In genomic region chr2:178221003-178221402, GRCm38 (mm10) we compare ENCODE assay signal across 12 mouse cellular contexts.
DNase-seq lines count a peak whose midpoint lies in the region; ATAC-seq and TF ChIP-seq lines count a peak whose summit lies in the region.
"Had no signal": no experiment of that assay in that cellular context is flagged by ENCODE, and none has a peak within 500 bp of the region (broad histone marks: within the 10 kb centered on the region; RNA-seq: fewer than 3 reads in every experiment).

No protein-coding gene starts in this region.

- H3K9ac ChIP-seq in liver, embryonic 12.5 days, result no peak overlapping the region
- no peak overlapping the region for H3K9ac ChIP-seq in liver, postnatal 0 days (replicated peaks)
- H3K9ac ChIP-seq in embryonic facial prominence, embryonic 15.5 days, result no peak overlapping the region
- H3K9ac ChIP-seq in hindbrain, embryonic 15.5 days, result no peak overlapping the region
- no peak overlapping the region for H3K9ac ChIP-seq in midbrain, postnatal 0 days (replicated peaks; ENCODE audit: low read length, poor library complexity, severe bottlenecking)
- H3K9ac ChIP-seq: liver, embryonic 14.5 days had no signal

- intact Hi-C loops in heart, postnatal 36 days (cut with DNase I), result no loop called here

- no peaks in the 10 kb centered on the region for H3K36me3 ChIP-seq in liver, embryonic 12.5 days
- H3K36me3 ChIP-seq in liver, postnatal 0 days (replicated peaks; ENCODE audit: insufficient read depth, low read length), result no peaks in the 10 kb centered on the region
- no peaks in the 10 kb centered on the region for H3K36me3 ChIP-seq in embryonic facial prominence, embryonic 15.5 days
- H3K36me3 ChIP-seq in hindbrain, embryonic 15.5 days, result no peaks in the 10 kb centered on the region
- no peaks in the 10 kb centered on the region for H3K36me3 ChIP-seq in midbrain, postnatal 0 days (ENCODE audit: insufficient read depth, low read length)

- no peak overlapping the region for H3K27ac ChIP-seq in liver, embryonic 12.5 days
- H3K27ac ChIP-seq in liver, postnatal 0 days (ENCODE audit: low read depth), result no peak overlapping the region
- H3K27ac ChIP-seq in embryonic facial prominence, embryonic 15.5 days (replicated peaks), result no peak overlapping the region
- H3K27ac ChIP-seq in hindbrain, embryonic 15.5 days (replicated peaks), result no peak overlapping the region
- H3K27ac ChIP-seq in midbrain, postnatal 0 days (ENCODE audit: low read depth, low read length), result no peak overlapping the region
- H3K27ac ChIP-seq: liver, embryonic 14.5 days had no signal

- no peak for DNase-seq in liver, postnatal 0 days
- DNase-seq in midbrain, postnatal 0 days (ENCODE audit: low spot score), result no peak
- no peak for DNase-seq in cerebellum, adult 9-10 months
- DNase-seq in thymus, postnatal 4 days, result no peak
- DNase-seq in heart, postnatal 36 days, result no peak
- DNase-seq: cerebellum, postnatal 10 days; layer of hippocampus, adult 9-11 months had no signal

- ATAC-seq in liver, embryonic 12.5 days, result peak; percentile 63; the same call in 1 of the 2 replicates
- no peak for ATAC-seq in liver, postnatal 0 days
- ATAC-seq in embryonic facial prominence, embryonic 15.5 days (ENCODE audit: insufficient number of reproducible peaks, low FRiP score, low TSS enrichment, low read depth), result 0 out of 2 replicates have a peak, but pooled peaks have one; percentile 29
- peak; percentile 62 for ATAC-seq in hindbrain, embryonic 15.5 days (ENCODE audit: low FRiP score, low read depth)
- ATAC-seq in midbrain, postnatal 0 days (ENCODE audit: low FRiP score), result peak; percentile 68
- ATAC-seq: intestine, postnatal 0 days had no signal

- H3K9me3 ChIP-seq in liver, embryonic 12.5 days (replicated peaks), result no peaks in the 10 kb centered on the region
- no peaks in the 10 kb centered on the region for H3K9me3 ChIP-seq in liver, postnatal 0 days (ENCODE audit: low read length)
- H3K9me3 ChIP-seq in embryonic facial prominence, embryonic 15.5 days (replicated peaks), result no peaks in the 10 kb centered on the region
- H3K9me3 ChIP-seq in hindbrain, embryonic 15.5 days, result no peaks in the 10 kb centered on the region
- no peaks in the 10 kb centered on the region for H3K9me3 ChIP-seq in midbrain, postnatal 0 days (ENCODE audit: low read length)

- H3K4me2 ChIP-seq in liver, embryonic 12.5 days, result no peak overlapping the region
- no peak overlapping the region for H3K4me2 ChIP-seq in liver, postnatal 0 days (ENCODE audit: low read depth, low read length)
- H3K4me2 ChIP-seq in embryonic facial prominence, embryonic 15.5 days (replicated peaks), result no peak overlapping the region
- no peak overlapping the region for H3K4me2 ChIP-seq in hindbrain, embryonic 15.5 days
- H3K4me2 ChIP-seq in midbrain, postnatal 0 days (ENCODE audit: low read depth, low read length, poor library complexity, severe bottlenecking), result no peak overlapping the region

- no peaks in the 10 kb centered on the region for H3K27me3 ChIP-seq in liver, embryonic 12.5 days (replicated peaks)
- no peaks in the 10 kb centered on the region for H3K27me3 ChIP-seq in liver, postnatal 0 days (ENCODE audit: insufficient read depth, low read length)
- no peaks in the 10 kb centered on the region for H3K27me3 ChIP-seq in embryonic facial prominence, embryonic 15.5 days
- H3K27me3 ChIP-seq in hindbrain, embryonic 15.5 days, result no peaks in the 10 kb centered on the region
- no peaks in the 10 kb centered on the region for H3K27me3 ChIP-seq in midbrain, postnatal 0 days (ENCODE audit: insufficient read depth, low read length)

- WGBS in liver, embryonic 12.5 days (ENCODE audit: insufficient replicate concordance), result 71% methylated on average over 3 of the region's 3 CpGs
- 85% methylated on average over 3 of the region's 3 CpGs for WGBS in liver, postnatal 0 days (ENCODE audit: insufficient replicate concordance)
- WGBS in embryonic facial prominence, embryonic 15.5 days, result 88% methylated on average over 3 of the region's 3 CpGs
- 96% methylated on average over 3 of the region's 3 CpGs for WGBS in hindbrain, embryonic 15.5 days
- 94% methylated on average over 3 of the region's 3 CpGs for WGBS in midbrain, postnatal 0 days

- H3K4me1 ChIP-seq in liver, embryonic 12.5 days, result no peaks in the 10 kb centered on the region
- no peaks in the 10 kb centered on the region for H3K4me1 ChIP-seq in liver, postnatal 0 days (ENCODE audit: insufficient read depth)
- H3K4me1 ChIP-seq in embryonic facial prominence, embryonic 15.5 days, result no peaks in the 10 kb centered on the region
- H3K4me1 ChIP-seq in hindbrain, embryonic 15.5 days (replicated peaks), result no peaks in the 10 kb centered on the region
- H3K4me1 ChIP-seq in midbrain, postnatal 0 days (ENCODE audit: insufficient read depth, low read length), result no peaks in the 10 kb centered on the region

- no peak for TF ChIP-seq CTCF in liver, postnatal 0 days (IDR thresholded peaks at IDR 0.05; ENCODE audit: low read depth)
- no peak for TF ChIP-seq CTCF in midbrain, postnatal 0 days (IDR thresholded peaks at IDR 0.05)

- no peak for TF ChIP-seq EP300 in liver, postnatal 0 days (IDR thresholded peaks at IDR 0.05; ENCODE audit: low read depth)

- H3K4me3 ChIP-seq in liver, embryonic 12.5 days, result no peak overlapping the region
- H3K4me3 ChIP-seq in liver, postnatal 0 days (ENCODE audit: low read depth, low read length), result no peak overlapping the region
- H3K4me3 ChIP-seq in embryonic facial prominence, embryonic 15.5 days (replicated peaks), result no peak overlapping the region
- H3K4me3 ChIP-seq in hindbrain, embryonic 15.5 days, result no peak overlapping the region
- no peak overlapping the region for H3K4me3 ChIP-seq in midbrain, postnatal 0 days (ENCODE audit: low read depth, low read length)
